Mouse (Mus musculus) thymus, adult 2 months (tissue): ENCODE measurements around the gene 5830411N06Rik. TPM values are rescaled to one million over a fixed set of nuclear protein-coding genes. Genes with fewer than 3 reads are reported as not detected.
A peak's percentile ranks its signal among the peaks of the same experiment; 100 is the strongest.

Source experiments
- DNase-seq: peaks from one replicate; pipeline ENCODE4 v3.0.0; 2021
- H3K27ac ChIP-seq: fragments of 200-500 bp; 2 replicates; pipeline ENCODE4 v1.5.1; 2012; ENCODE audit warnings: low read length, control low read depth; ENCODE audit not compliant: control insufficient read depth, insufficient read depth
- H3K27me3 ChIP-seq: fragments of 200-500 bp; 2 replicates; pipeline ENCODE4 v1.6.1; 2012; ENCODE audit warnings: mild to moderate bottlenecking, low read length, moderate library complexity, mixed read lengths; ENCODE audit not compliant: control insufficient read depth, insufficient read depth
- H3K36me3 ChIP-seq: fragments of 200-500 bp; 2 replicates; pipeline ENCODE4 v1.6.1; 2012; ENCODE audit warnings: mild to moderate bottlenecking, low read length, moderate library complexity; ENCODE audit not compliant: control insufficient read depth, insufficient read depth
- H3K4me1 ChIP-seq: fragments of 200-500 bp; replicated peaks from 2 replicates; pipeline ENCODE4 v1.6.1; 2012; ENCODE audit warnings: low read length; ENCODE audit not compliant: control insufficient read depth, insufficient read depth
- H3K4me3 ChIP-seq: fragments of 200-500 bp; 2 replicates; pipeline ENCODE4 v1.5.1; 2012; ENCODE audit warnings: mild to moderate bottlenecking, low read length, control low read depth, moderate library complexity; ENCODE audit not compliant: control insufficient read depth, insufficient read depth
- CTCF ChIP-seq: fragments of 200-500 bp; IDR thresholded peaks from 2 replicates; pipeline ENCODE4 v1.5.1; 2012; ENCODE audit warnings: mild to moderate bottlenecking, control low read depth, low read length, moderate library complexity, borderline replicate concordance; ENCODE audit not compliant: control insufficient read depth, poor library complexity, insufficient read depth; ENCODE audit errors: extremely low read depth
- POLR2A ChIP-seq: fragments of 200-500 bp; IDR thresholded peaks from 2 replicates; pipeline ENCODE4 v1.6.1; 2012; ENCODE audit warnings: mild to moderate bottlenecking, low read length, control low read depth, moderate library complexity; ENCODE audit not compliant: control insufficient read depth, poor library complexity, insufficient read depth; ENCODE audit errors: extremely low read depth
- WGBS: fragments of 180-500 bp; shearing (Covaris S2); methylation state at CpG from one replicate; pipeline ENCODE4 v1.1.7; 2018; 5-methylcytosine and 5-hydroxymethylcytosine counted together
- polyA plus RNA-seq: library from polyadenylated mRNA; depleted of rRNA; stranded (reverse); fragments of >200 nt; gene quantifications from 2 replicates; pipeline ENCODE4 v1.2.3, GENCODE M21; 2012

5830411N06Rik gene
- polyA plus RNA-seq, 1 experiment = 23.9 TPM

DNA sequence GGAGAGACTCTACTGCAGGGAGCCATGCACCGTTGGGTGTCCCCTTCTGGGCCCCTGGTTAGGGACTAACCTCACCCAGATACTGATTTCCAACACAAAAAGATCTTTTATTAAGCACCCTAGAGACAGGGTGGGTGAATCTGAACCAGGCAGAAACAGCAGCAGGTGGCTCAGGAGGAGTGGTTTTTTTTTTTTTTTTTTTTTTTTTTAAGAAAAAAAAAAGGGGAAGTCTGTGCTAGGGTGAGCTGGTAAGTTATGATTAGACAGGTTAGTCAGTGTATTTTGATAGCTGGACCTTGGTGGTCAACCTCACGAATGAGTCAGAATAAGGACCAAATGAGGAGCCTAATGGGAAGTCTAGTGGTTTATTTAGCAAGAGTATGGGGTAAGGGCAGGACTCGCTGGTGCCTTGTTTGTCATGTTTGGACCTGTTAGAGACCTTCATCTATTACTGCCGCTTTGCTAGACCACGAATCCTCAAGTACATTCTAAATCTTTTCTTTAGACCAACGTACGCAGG is 6.8 kb downstream of the 5830411N06Rik start:
- no peaks in the 10 kb centered on the region for H3K4me1 ChIP-seq
- WGBS = 22% methylated on average over 7 of the region's 7 CpGs
- no peak for TF ChIP-seq POLR2A
- no peak for TF ChIP-seq CTCF
- H3K36me3 ChIP-seq = no peaks in the 10 kb centered on the region
- no peaks in the 10 kb centered on the region for H3K27me3 ChIP-seq
- no peak for DNase-seq
- H3K27ac ChIP-seq = no peak overlapping the region
- no peak overlapping the region for H3K4me3 ChIP-seq

DNA sequence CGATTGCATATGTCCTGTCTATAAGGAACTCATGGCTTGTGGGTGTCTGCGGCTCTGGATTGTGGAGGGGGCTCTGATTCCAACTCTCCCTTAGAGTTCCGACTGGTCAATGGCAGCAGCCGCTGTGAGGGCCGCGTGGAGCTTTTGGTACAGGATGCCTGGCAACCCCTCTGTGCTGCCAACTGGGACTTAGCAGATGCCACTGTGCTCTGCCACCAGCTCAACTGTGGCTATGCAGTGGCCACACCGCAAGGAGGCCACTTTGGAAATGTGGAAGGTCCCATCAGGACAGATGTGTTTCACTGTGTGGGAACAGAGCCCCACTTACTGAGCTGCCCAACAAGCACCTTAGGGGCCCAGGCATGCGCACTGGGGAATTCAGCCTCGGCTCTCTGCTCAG is 48.7 kb downstream of the 5830411N06Rik start:
- WGBS = 94% methylated on average over 9 of the region's 9 CpGs
- H3K27me3 ChIP-seq = no peaks in the 10 kb centered on the region

DNA sequence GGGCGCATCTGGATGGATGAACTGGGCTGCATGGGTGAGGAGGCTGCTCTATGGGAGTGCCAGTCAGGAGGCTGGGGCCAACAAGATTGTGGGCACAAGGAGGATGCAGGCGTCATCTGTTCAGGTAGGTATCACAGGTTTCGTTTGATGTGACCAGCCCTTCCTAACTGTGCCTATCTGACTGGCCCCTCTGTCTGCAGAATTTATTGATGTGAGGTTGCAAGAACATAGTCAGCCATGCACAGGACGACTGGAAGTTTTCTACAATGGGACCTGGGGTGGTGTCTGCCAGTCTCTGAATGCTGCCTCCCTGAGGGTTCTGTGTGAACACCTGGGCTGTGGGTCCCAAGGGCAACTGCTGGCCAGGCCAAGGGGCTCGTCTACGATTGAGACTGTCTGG is 49.8 kb downstream of the 5830411N06Rik start:
- 89% methylated on average over 6 of the region's 6 CpGs for WGBS
- H3K4me1 ChIP-seq = no peaks in the 10 kb centered on the region
- H3K27me3 ChIP-seq = no peaks in the 10 kb centered on the region
- no peak for TF ChIP-seq POLR2A
- TF ChIP-seq CTCF = no peak
- DNase-seq = no peak
- H3K36me3 ChIP-seq = no peaks in the 10 kb centered on the region
- no peak overlapping the region for H3K4me3 ChIP-seq
- no peak overlapping the region for H3K27ac ChIP-seq

More for the DNA sequence above, 48.7 kb downstream of the 5830411N06Rik start:
- Histone ChIP-seq H3K4me3 (no peak overlapping the region), H3K27ac (no peak overlapping the region), H3K36me3 (no peaks in the 10 kb centered on the region), H3K4me1 (no peaks in the 10 kb centered on the region)
- DNase-seq = no peak
- TF ChIP-seq POLR2A (no peak), CTCF (no peak)

DNA sequence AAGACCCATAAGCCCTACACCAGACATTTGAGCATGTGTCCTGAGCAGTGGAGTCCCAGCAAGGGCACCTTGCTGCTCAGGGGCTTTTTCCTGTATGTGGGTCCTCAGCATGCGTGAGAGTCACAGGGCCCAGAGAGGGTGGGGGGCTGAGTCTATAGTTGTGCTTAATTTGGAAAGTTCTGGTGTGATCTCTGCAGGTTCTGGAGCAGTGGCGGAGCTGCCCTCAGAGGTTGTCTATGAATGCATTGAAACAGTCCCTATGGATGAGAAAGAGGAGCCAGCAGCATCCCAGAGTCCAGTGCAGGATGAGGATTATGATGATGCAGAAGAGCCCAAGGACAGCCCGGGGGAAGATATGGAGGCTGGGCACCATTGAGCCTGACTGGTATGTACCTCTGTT is 52.3 kb downstream of the 5830411N06Rik start:
- no peaks in the 10 kb centered on the region for H3K27me3 ChIP-seq
- no peak overlapping the region for H3K4me3 ChIP-seq
- 94% methylated on average over 3 of the region's 3 CpGs for WGBS
- DNase-seq = no peak
- H3K27ac ChIP-seq = no peak overlapping the region
- no peaks in the 10 kb centered on the region for H3K4me1 ChIP-seq
- no peak for TF ChIP-seq CTCF
- no peak for TF ChIP-seq POLR2A
- H3K36me3 ChIP-seq = no peaks in the 10 kb centered on the region

DNA sequence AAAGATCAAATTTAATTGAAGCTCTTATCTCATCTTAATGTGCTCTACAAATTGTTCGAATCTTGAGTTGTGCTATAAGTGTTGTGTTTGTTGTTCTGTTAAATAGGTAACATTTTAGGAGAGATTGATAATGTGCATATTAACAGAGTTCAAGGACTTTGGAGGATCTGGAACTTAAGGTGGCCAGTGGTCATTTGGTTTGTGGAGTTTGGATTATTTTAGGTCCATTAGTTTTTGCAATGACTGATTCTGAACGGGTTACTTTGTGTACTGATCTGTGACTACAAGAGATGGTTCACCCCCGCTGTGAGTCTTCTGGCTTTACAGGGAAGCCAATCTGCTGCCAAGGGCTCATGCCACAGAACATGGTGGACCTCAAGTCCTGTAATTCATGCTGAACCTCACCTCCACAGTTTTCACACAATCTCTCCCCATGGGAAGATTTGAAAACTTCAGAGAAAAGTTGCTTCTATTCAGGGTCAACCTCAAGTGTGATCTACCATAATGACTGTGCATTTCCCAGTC is 72.8 kb downstream of the 5830411N06Rik start:
- 95% methylated on average over 3 of the region's 3 CpGs for WGBS

DNA sequence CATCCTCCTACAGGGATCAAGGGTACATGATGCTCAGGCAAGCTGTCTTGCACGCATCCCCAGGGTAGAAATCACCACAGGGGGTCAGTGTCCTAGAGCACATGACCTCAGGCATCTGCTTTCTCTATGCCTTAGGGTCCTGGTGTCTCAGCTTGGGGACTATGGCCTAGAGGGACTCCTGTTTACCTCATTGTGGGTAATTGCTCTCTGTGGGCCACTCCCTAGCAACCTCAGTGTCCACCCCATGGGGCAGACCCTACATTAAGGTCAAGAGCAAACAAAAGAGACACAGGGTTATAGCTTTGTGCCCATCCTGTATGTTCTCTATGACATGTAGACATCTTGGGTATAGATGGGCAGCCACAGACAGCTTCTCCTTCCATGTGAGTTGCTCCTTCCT is 73.5 kb downstream of the 5830411N06Rik start, which contains the start of gene Olfr525:
Gene Olfr525, plus strand, starts transcription at position 301 of the 400 bp plus-strand sequence.
- peaks cover 22% of the 10 kb centered on the region for H3K4me1 ChIP-seq
- WGBS = 74% methylated on average over 1 of the region's 1 CpGs
- TF ChIP-seq CTCF (no peak), POLR2A (no peak)
- no peak for DNase-seq
- no peaks in the 10 kb centered on the region for H3K36me3 ChIP-seq
- H3K27me3 ChIP-seq = no peaks in the 10 kb centered on the region
- peak within 1 kb of the TSS; percentile 11; the same call in 1 of the 2 replicates for H3K27ac ChIP-seq
- H3K4me3 ChIP-seq = no peak within 1 kb of the TSS

More for the DNA sequence above, 72.8 kb downstream of the 5830411N06Rik start:
- DNase-seq = no peak
- Histone ChIP-seq H3K27me3 (no peaks in the 10 kb centered on the region), H3K4me3 (no peak overlapping the region), H3K27ac (no peak overlapping the region), H3K36me3 (no peaks in the 10 kb centered on the region), H3K4me1 (peaks cover 22% of the 10 kb centered on the region)
- TF ChIP-seq CTCF (no peak), POLR2A (no peak)

DNA sequence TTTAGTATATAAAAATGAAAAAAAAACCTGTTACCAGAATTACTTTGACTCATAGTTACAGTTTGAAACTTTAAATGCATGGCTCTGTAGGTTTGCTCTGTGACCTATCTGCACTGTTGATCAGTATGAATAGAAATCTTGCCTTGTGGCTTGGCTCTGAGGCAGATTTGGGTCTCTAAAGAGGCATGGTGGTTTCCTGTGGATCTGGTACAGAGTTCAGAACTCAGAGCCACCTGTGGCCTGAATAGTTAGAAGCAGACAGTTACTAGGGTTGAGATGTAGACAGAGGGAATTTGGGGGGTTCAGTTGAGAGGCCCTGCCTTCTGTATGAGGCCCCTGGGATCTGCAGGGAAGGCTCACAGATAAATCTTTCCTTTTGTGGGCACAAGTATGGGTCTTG is 74.1 kb downstream of the 5830411N06Rik start:
- peak; percentile 27 for DNase-seq
- TF ChIP-seq CTCF (no peak), POLR2A (no peak)
- Histone ChIP-seq H3K4me1 (peaks cover 22% of the 10 kb centered on the region), H3K36me3 (no peaks in the 10 kb centered on the region), H3K27ac (no peak overlapping the region), H3K27me3 (no peaks in the 10 kb centered on the region), H3K4me3 (no peak overlapping the region)
